Mouse (Mus musculus) spleen, postnatal 4 days (tissue): ENCODE results near the gene Ctnna3.
"Not testable (repeated sequence)": the region's sequence is repeated elsewhere in the genome, so short reads cannot be mapped to it uniquely, and the experiment has no call there.

ENCODE experiments used
- DNase-seq, 2 experiments: peaks; one replicate each; pipeline ENCODE4 v3.0.0; 2022; ENCODE audit warnings: low spot score in 2 of 2

The Ctnna3 gene

GRCm38 (mm10) chr10:64543647-64544046, 1113.7 kb downstream of the Ctnna3 start:
- no peak for DNase-seq

- DNase-seq, result no peak
Observed at GRCm38 (mm10) chr10:64544389-64544788, 1114.5 kb downstream of the Ctnna3 start.

DNA sequence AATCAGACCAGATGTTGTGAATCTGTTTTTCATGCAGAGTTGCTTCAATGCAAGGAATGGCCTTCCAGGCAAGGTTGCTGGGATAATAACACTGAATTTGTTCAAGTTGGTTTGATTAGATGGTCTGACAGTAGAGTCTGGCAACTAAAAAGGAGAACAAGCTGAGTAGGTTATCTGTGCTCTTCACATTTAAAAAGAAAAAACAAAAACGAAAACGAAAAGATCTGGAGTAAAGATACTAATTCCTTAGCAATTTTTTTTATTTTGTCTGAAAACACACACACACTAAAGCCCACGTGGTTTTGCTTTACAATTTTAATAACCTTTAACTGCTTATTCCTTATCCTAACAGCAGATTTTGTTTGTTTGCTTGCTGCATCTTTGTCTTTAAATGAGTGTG, 1141.4 kb downstream of the Ctnna3 start:
- DNase-seq, result no peak

DNA sequence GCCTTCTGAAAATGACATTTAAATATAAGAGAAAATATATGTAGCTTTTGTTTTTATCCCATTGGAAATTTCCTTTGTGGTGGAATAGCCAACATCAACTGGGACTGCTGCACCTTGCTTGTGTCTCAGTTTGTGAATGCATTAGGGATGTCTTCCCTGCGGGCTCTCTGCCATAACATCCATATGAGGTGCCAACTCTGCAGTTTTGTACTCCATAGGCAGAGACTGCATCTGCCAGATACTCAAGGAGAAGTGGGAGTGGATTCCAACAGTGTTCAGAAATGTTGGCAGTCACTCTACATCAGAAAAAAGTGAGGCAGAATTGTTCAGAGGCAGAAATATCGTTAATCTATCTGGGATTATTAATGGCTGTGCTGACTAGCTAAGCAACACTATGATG, 1158.2 kb downstream of the Ctnna3 start:
- no peak for DNase-seq

GRCm38 (mm10) chr10:64636760-64637159, 1206.9 kb downstream of the Ctnna3 start:
- DNase-seq, result no peak

DNA sequence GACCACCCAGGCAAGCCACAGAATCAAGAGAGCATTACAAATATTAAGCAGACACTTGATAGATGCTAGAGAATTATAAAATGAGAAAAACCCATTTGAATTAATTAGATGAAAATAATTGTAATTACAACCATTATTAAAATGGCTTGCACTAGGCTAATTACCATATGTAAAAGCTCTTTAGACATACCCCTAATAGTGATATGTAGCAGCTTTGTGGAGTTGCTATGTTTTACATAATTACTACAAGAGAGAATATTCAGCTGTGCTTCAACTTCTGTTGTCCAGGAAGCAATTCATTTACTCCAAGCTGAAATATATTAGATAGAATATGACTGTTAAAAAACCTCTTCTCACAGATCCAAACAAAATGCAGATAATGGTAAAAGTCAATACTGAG, 1209.2 kb downstream of the Ctnna3 start:
- no peak for DNase-seq

- DNase-seq, result no peak
Observed at GRCm38 (mm10) chr10:64641093-64641492, 1211.2 kb downstream of the Ctnna3 start.

GRCm38 (mm10) chr10:64641576-64641975, 1211.7 kb downstream of the Ctnna3 start:
- DNase-seq, result no peak

- no peak for DNase-seq
Observed at GRCm38 (mm10) chr10:64643976-64644375, 1214.1 kb downstream of the Ctnna3 start.

GRCm38 (mm10) chr10:64661190-64661589, 1231.3 kb downstream of the Ctnna3 start:
- DNase-seq, result no peak

GRCm38 (mm10) chr10:64671469-64671868, 1241.6 kb downstream of the Ctnna3 start:
- DNase-seq, result no peak

DNA sequence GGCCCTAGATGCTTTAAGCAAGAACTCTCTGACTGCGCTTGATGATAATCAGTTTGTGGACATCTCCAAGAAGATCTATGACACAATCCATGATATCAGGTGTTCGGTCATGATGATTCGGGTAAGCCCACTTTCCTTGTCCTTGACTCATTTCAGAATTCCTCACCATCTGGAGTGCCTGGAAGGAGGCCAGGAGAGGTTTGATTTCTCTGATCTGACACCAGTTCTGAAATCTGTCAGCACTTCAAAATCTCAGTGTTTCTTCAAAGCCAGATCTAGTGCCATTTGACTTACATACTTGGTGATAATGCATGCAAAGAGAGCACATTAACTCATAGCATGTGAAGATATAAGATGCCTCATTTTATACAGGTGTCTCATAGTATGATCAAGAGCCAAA, 1245.9 kb downstream of the Ctnna3 start:
- DNase-seq, result no peak

GRCm38 (mm10) chr10:64710017-64710416, 1280.1 kb downstream of the Ctnna3 start:
- no peak for DNase-seq

- no peak for DNase-seq
Observed at GRCm38 (mm10) chr10:64718036-64718435, 1288.1 kb downstream of the Ctnna3 start.

GRCm38 (mm10) chr10:64735692-64736091, 1305.8 kb downstream of the Ctnna3 start:
- no peak for DNase-seq

- DNase-seq, result no peak
Observed at GRCm38 (mm10) chr10:64736616-64737015, 1306.7 kb downstream of the Ctnna3 start.

DNA sequence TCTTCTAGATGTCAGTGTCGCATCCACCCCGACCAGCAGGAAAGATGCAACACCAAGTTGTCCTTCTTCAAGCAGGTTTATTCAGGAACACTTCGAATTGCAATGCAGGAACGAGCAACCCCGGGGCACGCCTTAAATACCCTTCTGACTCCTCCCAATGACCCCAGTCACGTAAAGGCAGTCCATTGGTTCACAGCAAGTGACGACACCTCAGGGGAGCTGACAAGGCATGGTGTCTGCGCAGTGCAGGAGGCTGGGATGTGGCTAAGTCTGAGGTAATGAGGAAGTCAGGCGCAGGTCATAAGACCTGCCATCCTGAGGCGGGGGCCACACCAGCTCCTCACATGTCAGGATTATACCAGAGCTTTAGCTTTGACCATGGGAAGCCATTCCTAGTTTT, 1311.8 kb downstream of the Ctnna3 start:
- not testable (repeated sequence) for DNase-seq

DNA sequence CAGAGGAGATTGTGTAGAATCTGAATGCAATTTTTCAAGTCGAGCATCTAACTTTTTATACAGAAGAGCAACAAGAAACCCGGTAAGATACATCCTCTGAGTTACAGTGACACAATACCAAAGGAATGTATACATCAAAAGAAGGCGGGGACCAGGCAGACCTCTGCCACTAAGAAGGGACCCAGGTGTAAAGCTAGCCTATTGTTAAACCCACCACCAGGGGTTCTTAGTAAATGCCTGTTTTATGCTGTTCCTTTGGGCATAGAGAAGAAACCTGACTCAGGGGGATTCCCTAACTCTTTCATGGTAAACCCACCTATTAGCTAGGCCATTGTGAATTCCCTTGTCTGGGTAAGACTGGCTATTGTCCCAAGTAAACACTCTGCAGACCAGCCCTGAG, 1314.2 kb downstream of the Ctnna3 start:
- DNase-seq, result not testable (repeated sequence)

GRCm38 (mm10) chr10:64748651-64749050, 1318.8 kb downstream of the Ctnna3 start:
- no peak for DNase-seq

DNA sequence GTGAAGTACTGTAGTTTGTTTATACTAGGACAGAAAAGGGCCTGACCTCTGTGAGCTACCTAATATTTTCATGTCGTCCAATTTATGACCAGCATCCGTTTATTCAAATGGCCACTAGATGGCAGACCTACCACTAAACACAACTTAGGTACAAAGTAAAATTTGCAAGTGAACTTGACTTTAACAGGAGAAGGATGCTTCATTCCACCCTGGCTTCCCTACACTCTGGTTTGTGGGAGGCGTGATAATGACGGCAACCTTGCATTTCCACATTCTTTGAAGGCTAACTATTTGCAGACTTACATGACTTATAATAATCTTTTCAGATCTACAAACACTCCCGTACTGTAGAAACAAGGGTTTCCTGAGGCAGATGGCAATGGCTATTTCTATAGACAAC, 1320.9 kb downstream of the Ctnna3 start:
- no peak for DNase-seq

DNA sequence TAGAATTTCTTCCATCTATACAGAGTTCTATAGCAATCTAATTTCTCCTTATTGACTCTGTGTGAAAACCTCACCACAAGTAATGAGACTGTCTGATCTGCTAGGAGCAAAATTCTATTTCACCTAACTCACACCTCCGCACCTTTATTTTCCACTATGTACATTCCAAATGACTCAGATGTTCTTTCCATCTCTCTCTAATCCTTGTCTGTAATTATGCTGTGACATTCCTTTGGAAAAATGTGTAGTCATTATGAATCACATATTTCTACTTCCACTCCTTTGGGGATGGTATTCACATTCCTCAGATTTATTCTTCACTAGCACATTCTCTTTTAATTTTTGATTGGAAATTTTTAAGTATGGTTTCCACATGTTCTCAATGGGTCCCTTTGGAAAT, 1406.4 kb downstream of the Ctnna3 start:
- no peak for DNase-seq

DNA sequence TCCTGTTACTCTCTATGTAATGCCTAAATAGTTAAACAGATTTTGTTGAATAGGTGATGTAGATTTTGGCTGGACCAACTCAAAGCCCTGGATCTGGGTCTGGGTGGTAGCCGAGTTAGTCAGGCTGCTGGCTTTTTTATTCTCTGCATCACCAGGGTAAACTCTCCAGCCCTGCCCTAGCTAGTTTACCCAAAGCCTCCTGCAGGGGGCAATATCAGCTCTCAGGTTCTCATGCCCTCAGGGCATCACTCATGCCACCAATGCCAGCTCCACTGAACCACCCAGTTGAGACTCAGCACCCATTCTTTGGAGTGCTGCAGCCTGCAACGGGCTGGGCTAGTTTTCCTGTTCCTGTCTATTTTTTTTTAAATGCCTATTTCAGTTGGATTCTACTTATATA, 1431.5 kb downstream of the Ctnna3 start:
- no peak for DNase-seq

DNA sequence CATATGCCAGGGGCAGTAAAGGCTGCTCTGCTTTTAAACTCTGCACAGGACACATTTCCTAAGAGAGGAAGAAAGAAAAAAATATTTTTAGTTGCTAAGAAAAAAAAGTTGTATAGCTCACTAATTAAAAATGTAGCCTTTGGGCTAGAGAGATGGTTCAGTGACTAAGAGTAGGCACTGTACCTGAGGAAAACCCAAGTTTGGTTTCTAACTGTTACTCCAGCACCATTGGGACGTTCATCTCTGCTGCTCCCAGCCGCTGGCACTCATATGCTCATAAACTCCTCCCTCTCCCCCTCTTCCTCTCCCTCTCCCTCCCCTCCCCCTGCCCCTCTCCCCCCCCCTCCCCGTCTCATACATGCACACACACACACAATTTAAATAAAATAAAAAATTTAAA, 1441.0 kb downstream of the Ctnna3 start:
- no peak for DNase-seq

- DNase-seq, result no peak
Observed at GRCm38 (mm10) chr10:64876506-64876905, 1446.6 kb downstream of the Ctnna3 start.

- no peak for DNase-seq
Observed at GRCm38 (mm10) chr10:64879860-64880259, 1450.0 kb downstream of the Ctnna3 start.
